Mouse (Mus musculus): ENCODE data around the gene 1110059E24Rik.

Gene 1110059E24Rik

DNA sequence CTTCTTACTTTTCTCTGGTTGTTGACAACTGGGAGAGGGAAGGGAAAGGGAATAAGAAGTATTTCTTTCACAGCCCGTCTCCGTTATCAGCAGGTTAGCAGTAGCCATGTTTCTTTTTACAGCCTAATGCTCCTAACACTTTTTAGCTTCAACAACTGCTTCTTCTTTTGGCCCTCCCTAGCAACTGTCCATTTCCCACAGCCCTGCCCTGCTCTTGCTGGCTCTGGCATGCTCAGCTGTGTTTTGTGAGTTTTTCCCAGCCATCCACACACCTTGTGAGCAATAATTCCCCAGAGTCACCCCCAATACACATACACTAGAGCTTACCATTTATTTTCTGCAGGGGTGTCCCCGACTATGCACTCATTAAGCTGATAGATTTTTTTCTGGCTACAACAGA is 75.3 kb downstream of the 1110059E24Rik start:
- DNase-seq (ENCODE audit: low read depth, low spot score): no peak

DNA sequence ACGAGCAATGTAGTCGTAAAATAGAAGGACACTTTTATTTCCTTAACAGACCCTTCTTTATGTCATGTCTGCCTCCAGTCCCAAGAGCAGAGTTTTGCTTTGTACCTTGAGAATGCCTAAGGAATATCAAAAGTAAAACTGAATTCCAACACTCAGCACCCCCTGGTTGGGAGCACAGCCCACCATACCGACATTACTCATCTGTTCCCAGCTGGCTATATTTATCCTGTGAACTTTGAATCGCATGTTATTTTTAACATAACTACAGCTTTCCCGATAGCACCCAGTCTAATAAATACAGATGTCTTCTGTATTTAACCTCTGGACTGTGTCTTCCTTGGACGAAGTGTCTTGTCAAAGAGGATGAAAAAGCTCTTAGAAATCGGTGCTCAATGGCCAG is 80.8 kb downstream of the 1110059E24Rik start:
- no peak for DNase-seq (ENCODE audit: low read depth, low spot score)

DNA sequence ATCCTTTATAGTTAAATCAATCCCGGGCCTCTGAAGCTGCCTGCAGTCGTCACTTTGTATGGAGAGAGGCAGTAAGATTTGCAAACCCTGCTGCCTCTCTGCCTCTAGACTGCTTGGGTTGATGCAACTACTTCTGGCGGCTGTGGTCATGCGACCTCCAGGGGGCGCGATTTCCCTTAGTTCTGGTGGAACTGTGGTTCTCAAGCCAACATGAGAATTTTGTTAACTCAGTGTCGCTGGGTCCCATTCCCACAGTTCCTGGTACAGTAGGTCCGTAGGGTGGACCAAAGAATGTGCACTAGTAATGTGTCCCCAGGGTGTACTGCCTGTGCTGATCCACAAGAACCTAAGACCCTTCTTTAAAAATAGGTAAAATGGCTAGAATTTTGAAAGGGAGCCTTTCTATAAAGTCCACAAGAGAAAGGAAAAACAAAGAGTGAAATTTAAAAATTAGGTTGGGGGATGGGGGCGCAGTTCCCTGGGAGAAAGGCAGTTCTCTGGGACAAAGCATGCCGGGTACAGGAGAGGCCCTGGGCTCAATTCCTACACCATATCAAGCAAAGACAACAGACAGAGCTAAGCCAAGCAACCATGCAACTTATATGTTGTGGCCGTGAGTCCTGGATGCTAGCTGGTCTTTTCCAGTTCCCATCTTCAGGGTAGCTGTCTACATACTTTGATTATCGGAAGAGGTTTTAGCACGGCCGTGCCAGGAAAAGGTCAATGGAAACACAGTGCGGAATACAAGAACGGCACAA is 81.4 kb downstream of the 1110059E24Rik start:
- peak; percentile 91 for DNase-seq (ENCODE audit: low read depth, low spot score)

DNA sequence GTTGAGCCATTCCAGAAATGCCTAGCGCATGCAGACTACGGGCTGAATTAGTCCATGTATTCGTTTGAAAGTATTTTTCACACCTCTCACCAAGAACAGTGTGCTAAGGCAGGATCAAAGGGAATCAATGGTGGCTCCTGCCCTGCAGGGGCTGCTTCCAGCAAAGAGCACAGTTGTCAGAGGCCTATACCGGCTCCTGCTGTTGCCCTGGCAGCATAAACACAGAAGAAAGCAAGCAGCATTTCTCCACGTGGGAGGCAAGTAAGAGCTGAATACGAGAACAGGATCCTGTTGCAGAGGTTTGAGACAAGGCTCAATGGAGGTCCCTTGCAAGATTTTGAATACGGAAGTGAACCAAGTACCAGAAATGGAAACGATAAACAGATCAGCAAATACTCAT is 82.0 kb downstream of the 1110059E24Rik start:
- DNase-seq (ENCODE audit: low read depth, low spot score): peak; percentile 49

DNA sequence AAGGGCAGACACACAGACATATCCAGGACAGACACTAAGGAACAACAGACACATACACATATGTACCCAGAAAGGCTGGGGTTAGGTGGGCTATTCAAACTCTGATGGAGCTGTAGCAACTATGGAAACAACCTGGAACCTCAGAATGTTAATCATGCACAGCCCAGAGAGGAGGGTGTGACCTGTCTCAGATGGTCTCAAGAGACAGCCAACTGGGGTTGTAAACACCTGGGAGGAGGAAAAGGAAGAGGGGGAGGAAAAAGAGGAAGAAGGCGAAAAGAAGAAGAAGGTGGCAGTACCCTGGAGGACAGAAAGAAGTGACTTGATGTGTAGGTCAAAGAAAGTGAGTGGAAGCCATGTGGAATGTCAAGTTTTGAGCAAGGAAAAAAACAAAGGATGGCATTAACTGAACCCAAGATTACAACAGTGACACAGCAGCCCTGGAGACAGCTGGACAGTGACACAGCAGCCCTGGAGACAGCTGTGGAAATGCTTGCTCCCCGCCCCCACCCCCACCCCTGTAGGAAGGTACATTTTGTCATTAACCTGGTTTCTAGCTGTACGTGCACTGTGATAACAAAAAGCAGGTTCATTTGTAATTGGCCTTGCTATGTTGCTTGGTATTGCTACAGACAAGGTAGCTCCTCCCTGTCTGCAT is 84.1 kb downstream of the 1110059E24Rik start:
- DNase-seq (ENCODE audit: low read depth, low spot score): no peak

DNA sequence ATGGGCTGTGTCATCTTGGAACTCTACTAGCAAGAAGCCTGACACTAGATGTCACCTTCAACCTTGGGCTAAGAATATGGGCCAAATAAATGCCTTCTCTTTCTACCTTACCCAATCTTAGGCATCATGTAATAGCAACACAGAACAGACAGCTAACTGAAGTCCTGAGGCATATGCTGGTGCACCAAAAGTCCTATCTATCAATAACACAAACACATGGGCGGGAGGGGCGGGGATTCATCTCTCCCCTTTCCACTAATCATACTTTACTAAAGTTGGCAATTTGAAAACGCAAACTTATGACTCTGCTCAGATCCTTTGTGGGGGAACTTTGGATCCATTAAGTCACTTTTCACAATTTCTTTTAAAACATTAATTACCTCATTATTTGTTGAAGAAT is 84.8 kb downstream of the 1110059E24Rik start:
- no peak for DNase-seq (ENCODE audit: low read depth, low spot score)

DNA sequence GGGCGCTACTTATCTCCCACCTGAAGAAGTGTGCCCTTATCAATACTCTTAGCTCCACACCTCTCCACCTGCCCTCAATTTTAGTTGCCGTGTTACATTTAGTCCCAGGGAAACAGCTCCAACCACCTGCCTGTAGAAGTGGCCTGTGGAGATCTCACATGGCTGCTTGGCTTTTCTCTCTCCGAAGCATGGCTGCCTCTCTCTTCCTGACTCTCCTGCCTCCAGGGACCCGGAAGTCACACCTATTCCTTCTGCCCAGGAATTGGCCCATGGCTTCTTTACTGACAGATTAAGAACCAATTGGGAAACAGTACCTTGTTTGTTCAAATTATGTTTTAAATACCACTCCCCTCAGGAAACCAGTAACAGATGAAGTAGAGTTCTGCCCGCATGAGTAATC is 86.3 kb downstream of the 1110059E24Rik start:
- no peak for DNase-seq (ENCODE audit: low read depth, low spot score)

DNA sequence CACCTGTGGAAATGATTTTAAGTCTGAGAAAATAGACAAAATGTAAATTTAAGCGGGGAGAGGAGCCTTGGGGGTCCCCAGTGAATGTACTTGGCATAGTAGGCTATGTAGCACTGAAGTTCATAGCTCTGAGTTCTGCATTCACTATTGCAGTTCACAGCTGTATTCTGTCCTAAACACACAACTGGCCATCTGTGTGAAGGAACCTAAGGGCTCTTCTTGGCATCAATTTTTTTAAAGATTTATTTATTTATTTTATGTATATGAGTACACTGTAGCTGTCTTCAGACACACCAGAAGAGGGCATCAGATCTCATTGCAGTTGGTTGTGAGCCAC is 88.3 kb downstream of the 1110059E24Rik start:
- no peak for DNase-seq (ENCODE audit: low read depth, low spot score)

DNA sequence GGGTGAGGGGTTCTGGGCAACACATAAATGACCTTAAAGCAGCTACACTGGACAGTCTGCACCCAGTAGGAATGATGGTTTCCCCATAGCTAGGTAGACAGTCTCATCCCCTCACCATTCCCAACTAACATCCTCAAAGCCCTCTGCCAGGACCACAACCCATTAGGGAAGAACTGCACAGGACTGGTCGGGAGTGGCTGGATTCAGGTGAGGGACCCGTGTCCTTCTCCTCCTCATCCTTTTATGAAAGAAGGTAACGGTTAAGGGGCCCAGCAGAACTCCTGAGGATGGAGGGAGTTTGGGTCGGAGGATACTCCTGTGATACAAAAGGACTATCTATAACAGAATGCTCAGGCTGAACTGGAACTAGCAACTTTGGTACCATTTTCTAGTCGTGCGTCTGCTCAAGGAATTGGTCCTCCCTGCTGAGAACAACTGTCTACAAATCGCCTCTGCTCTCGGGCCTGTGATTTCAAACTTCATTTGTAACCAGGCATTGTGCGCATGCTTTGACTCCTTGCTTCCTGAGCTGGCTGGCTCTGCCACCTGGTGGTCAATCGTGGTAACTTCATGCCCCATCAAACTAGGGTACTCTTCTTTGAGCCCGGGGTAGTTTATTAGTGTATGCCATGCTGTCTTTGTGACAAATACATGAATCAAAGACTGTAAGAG is 88.9 kb downstream of the 1110059E24Rik start:
- peak; percentile 91 for DNase-seq (ENCODE audit: low read depth, low spot score)

DNA sequence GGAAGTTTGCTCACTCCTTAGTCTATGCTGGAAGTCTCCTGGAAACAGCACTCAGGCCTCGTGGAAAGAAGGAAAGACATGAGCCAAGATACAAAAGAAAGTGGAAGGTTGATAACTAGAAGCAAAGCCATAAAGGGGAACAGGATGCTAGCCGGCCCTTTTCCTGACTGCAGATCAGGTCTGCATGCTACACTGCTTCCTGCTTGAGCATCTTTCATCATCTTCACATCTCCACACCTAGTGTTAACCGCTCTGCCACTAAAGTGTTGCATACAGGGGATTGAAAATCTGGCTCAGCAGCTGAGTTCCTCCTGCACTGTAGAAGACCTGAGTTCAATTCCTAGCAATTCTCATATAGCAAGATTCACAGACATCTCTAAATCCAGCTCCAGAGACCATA is 89.8 kb downstream of the 1110059E24Rik start:
- no peak for DNase-seq (ENCODE audit: low read depth, low spot score)

DNA sequence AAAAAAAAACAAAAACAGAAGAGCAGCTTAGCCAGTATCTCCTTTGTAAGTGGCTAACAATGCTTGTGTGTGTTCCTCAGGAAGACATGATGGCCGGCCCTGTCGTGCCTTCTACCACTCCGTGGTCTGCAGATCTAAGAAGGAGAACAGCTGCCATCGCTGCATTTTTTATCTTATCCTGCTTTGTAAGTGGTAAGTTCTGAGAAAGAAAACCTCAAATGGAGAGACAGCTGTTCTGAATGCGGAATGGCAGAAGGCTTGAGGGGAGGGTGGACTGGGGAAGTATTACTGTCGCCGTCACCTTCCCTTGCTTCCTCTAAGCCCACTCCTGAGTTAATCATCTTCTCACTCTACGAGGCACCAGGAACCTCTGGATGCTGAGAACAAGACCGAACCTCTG is 100.0 kb downstream of the 1110059E24Rik start:
- DNase-seq (ENCODE audit: low read depth, low spot score): no peak

DNA sequence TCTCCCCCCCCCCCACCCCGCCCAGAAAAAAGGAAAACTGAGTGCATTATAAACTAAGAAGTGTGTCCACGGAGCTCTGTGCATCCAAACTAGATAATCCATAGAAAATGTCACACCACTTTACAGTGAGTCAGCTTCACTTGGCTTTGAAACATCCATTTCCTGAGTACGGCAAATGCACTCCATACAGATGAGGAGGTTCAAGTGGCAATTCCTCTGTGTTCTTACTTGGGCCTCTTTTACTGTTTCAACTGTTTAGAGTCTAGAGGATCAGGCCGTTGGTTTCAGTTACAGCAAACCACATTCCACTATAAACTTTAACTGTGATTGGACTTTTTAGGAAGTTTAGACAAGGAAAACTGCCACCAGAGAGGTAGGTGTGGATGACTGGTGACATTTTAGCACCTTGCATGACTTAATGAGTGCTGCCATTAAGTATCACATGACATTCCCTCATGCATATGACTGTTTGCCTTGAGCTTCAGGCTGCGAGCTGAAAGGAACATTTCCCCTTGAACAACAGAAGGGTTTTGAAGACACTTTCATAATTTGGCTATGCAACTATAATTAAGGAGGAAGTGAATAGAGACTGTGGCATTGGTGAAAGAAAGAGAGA is 100.7 kb downstream of the 1110059E24Rik start:
- DNase-seq (ENCODE audit: low read depth, low spot score): no peak

DNA sequence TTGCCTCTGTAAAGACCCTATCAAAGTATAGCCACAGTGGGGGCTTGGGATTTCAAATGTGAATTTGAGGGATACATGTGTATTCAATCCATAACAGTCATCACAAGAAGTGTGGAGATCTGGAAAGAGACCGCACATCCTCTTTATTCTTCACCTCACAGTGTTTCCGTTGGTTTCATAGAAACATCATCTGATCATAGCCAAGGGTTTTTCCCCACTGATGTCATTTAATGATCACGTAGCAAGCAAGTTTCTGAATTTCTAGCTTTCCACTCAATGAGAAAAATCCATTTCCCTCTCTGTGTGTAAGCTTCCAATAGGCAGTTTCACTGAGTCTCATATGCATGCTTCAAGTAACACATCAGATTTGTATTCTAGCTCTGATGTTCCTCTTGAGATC is 103.1 kb downstream of the 1110059E24Rik start:
- DNase-seq (ENCODE audit: low read depth, low spot score): no peak

DNA sequence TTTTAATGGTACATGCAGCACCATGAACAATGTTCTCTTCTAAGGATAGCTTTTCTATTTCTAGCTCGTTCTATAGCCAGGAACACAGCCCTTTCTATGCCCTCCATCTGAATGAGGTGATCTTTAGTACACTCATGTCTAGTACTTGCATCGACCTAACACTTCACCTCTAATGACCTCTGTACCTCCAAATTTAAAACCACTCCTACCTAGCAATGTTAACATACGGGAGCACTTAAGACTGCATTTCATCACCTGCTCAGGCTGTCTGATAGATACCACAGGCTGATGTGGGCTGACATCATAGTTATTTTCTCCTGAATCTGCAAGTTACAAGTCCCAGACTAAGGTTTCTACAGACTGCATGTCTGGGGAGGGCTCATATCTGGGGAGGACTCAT is 103.8 kb downstream of the 1110059E24Rik start:
- DNase-seq (ENCODE audit: low read depth, low spot score): no peak

DNA sequence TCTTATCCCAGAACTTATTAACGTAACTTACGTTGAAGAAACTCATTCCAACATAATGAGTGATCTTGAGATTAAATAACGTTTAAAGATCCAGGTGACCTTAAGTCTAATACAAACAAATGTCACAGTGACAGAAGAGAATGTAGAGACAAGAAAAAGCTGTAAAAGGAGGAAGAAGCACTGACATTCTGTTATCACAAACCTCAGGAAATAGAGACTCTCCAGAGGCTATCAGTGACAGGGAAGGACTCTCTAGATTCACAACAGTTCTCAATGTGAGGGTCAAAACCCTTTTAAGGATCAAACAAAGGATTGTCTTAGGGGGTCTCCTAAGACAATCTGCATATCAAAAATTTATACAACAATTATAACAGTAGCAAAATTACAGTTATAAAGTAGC is 115.7 kb downstream of the 1110059E24Rik start:
- no peak for DNase-seq (ENCODE audit: low read depth, low spot score)

All from brain, adult 2 months (tissue).